Mouse (Mus musculus) testis, postnatal 14 days (tissue): Measurements from ENCODE around the gene Tjap1.

Experiments
- DNase-seq: peaks from one replicate; pipeline ENCODE4 v3.0.0; 2021; ENCODE audit warnings: low spot score

The Tjap1 gene

GRCm38 (mm10) chr17:46283140-46283539 is 314 bp upstream of the Tjap1 start:
- no peak for DNase-seq

- no peak for DNase-seq
These were observed 4.6 kb downstream of the Tjap1 start for GRCm38 (mm10) chr17:46278011-46278765.

- no peak for DNase-seq
These were observed 5.2 kb downstream of the Tjap1 start for GRCm38 (mm10) chr17:46277586-46277985.

GRCm38 (mm10) chr17:46275506-46275905 is 7.3 kb downstream of the Tjap1 start:
- DNase-seq, result no peak

- no peak for DNase-seq
These were observed 7.8 kb downstream of the Tjap1 start for GRCm38 (mm10) chr17:46275034-46275433.

GRCm38 (mm10) chr17:46274465-46274864 is 8.4 kb downstream of the Tjap1 start:
- DNase-seq, result no peak

GRCm38 (mm10) chr17:46273803-46274236 is 9.0 kb downstream of the Tjap1 start:
- no peak for DNase-seq

- no peak for DNase-seq
These were observed 10.2 kb downstream of the Tjap1 start for GRCm38 (mm10) chr17:46272675-46273074.

GRCm38 (mm10) chr17:46272058-46272457 is 10.8 kb downstream of the Tjap1 start:
- no peak for DNase-seq

- DNase-seq, result no peak
These were observed 12.9 kb downstream of the Tjap1 start for GRCm38 (mm10) chr17:46269771-46270534.

GRCm38 (mm10) chr17:46268026-46268720 is 14.7 kb downstream of the Tjap1 start:
- DNase-seq, result no peak

GRCm38 (mm10) chr17:46267511-46267910 is 15.3 kb downstream of the Tjap1 start:
- DNase-seq, result no peak

- DNase-seq, result no peak
These were observed 15.8 kb downstream of the Tjap1 start for GRCm38 (mm10) chr17:46266986-46267385.

- no peak for DNase-seq
These were observed 16.8 kb downstream of the Tjap1 start for GRCm38 (mm10) chr17:46265918-46266618.

GRCm38 (mm10) chr17:46265502-46265901 is 17.3 kb downstream of the Tjap1 start:
- DNase-seq, result no peak

- DNase-seq, result no peak
These were observed 20.6 kb downstream of the Tjap1 start for GRCm38 (mm10) chr17:46262201-46262694.

GRCm38 (mm10) chr17:46259675-46260074 is 23.2 kb downstream of the Tjap1 start:
- no peak for DNase-seq

GRCm38 (mm10) chr17:46258279-46259053 is 24.4 kb downstream of the Tjap1 start:
- no peak for DNase-seq

GRCm38 (mm10) chr17:46255147-46255546 is 27.7 kb downstream of the Tjap1 start:
- no peak for DNase-seq

GRCm38 (mm10) chr17:46254106-46254505 is 28.7 kb downstream of the Tjap1 start:
- peak; percentile 43 for DNase-seq

GRCm38 (mm10) chr17:46253452-46254084 is 29.3 kb downstream of the Tjap1 start, which contains the start of gene Lrrc73:
TSS of gene Lrrc73 (plus strand) at chr17:46253531.
- DNase-seq, result peak; percentile 88
